Mouse (Mus musculus) bone marrow macrophage, adult 2 months (primary cell): ENCODE measurements around the gene Slc25a38. TPM values are rescaled to one million over a fixed set of nuclear protein-coding genes. Genes with fewer than 3 reads are reported as not detected.

Source experiments
- H3K27ac ChIP-seq: 2 replicates; pipeline ENCODE4 v1.5.1; 2012; ENCODE audit warnings: low read depth, low read length; ENCODE audit not compliant: insufficient read depth
- H3K4me1 ChIP-seq: 2 replicates; pipeline ENCODE4 v1.6.1; 2012; ENCODE audit warnings: low read length; ENCODE audit not compliant: control insufficient read depth, insufficient read depth
- H3K4me3 ChIP-seq: 2 replicates; pipeline ENCODE4 v1.5.1; 2012; ENCODE audit warnings: mild to moderate bottlenecking, low read length, moderate library complexity; ENCODE audit not compliant: insufficient read depth
- CTCF ChIP-seq: IDR thresholded peaks from 2 replicates; pipeline ENCODE4 v1.5.1; 2012; ENCODE audit warnings: low read depth, mild to moderate bottlenecking, low read length, moderate library complexity
- POLR2A ChIP-seq: IDR thresholded peaks from 2 replicates; pipeline ENCODE4 v1.6.1; 2012; ENCODE audit warnings: mild to moderate bottlenecking, low read depth, low read length, borderline replicate concordance
- polyA plus RNA-seq: library from polyadenylated mRNA; stranded (reverse); fragments of >200 nt; gene quantifications from 2 replicates; pipeline ENCODE4 v1.2.4, GENCODE M21; 2012; ENCODE audit not compliant: missing spikeins, insufficient read depth, insufficient read length

Gene Slc25a38
- polyA plus RNA-seq, 1 experiment = 18.5 TPM

GRCm38 (mm10) chr9:120081247-120081646, 28.9 kb upstream of the Slc25a38 start:
- Histone ChIP-seq H3K4me3 (no peak overlapping the region), H3K27ac (no peak overlapping the region), H3K4me1 (no peaks in the 10 kb centered on the region)
- TF ChIP-seq CTCF (no peak), POLR2A (no peak)

DNA sequence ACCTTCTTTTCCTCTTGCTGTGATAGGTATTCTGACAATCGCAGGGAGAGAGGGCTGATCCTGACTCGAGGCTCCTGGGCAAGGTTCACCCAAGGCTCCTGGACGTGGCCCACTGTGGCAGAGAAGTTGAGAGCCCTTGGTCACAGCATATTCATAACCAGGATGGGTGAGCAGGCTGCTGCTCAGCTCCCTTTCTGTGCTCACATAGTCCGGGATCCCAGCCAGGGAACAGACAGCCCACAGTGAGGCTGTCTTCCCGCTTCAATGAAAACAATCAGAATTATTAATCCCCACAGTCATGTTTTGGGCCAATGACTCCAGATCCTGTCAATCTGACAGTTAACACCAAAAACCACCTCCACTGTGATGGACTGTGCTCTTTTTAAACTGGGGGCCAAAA, 28.2 kb upstream of the Slc25a38 start:
- Histone ChIP-seq H3K4me3 (no peak overlapping the region), H3K27ac (no peak overlapping the region), H3K4me1 (no peaks in the 10 kb centered on the region)
- no peak for TF ChIP-seq CTCF
- no peak for TF ChIP-seq POLR2A

DNA sequence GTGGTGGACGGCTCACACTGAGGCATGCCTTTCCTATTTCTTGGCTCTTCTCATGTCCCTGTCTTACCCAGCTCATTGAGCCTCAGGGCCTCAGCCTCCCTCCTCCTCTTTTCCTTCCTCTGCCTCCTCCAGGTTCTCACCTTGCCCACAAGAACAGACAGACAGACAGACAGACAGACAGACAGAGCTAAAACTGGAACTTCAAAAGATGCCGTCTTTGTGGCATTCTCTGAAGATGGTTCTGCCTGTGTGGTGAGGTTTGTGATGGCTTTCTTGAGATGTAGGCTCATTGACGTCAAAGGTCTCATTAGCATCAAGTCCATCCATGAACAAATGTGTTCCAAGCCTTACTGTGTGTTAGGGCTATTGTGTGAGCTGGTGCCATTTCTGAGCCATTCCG, 27.5 kb upstream of the Slc25a38 start:
- no peak overlapping the region for H3K4me3 ChIP-seq
- H3K27ac ChIP-seq = no peak overlapping the region
- TF ChIP-seq CTCF (no peak), POLR2A (no peak)
- no peaks in the 10 kb centered on the region for H3K4me1 ChIP-seq

GRCm38 (mm10) chr9:120083158-120083894, 26.8 kb upstream of the Slc25a38 start:
- no peak overlapping the region for H3K27ac ChIP-seq

DNA sequence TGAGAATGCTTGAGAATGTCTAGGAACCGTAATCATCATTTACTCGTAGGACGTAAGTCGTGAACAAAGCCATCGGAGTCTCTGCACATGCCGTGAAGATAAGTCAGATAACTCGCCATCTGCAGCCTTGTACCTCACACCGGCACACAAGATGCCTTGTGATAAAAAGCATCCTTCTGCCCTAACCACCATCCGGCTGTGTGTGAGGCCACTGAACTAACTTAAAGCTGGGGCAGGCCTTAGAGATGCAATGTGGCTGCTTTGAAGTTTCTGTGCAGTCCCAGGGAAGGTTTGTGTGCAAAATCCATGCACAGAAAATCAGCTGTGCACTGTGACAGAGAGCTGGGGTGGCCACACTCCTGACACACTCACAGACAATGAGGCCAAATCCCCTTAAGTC, 25.8 kb upstream of the Slc25a38 start:
- Histone ChIP-seq H3K27ac (no peak overlapping the region), H3K4me3 (no peak overlapping the region), H3K4me1 (no peaks in the 10 kb centered on the region)
- no peak for TF ChIP-seq POLR2A
- no peak for TF ChIP-seq CTCF

More at GRCm38 (mm10) chr9:120083158-120083894, 26.8 kb upstream of the Slc25a38 start:
- TF ChIP-seq CTCF = no peak
- Histone ChIP-seq H3K4me3 (no peak overlapping the region), H3K4me1 (no peaks in the 10 kb centered on the region)

DNA sequence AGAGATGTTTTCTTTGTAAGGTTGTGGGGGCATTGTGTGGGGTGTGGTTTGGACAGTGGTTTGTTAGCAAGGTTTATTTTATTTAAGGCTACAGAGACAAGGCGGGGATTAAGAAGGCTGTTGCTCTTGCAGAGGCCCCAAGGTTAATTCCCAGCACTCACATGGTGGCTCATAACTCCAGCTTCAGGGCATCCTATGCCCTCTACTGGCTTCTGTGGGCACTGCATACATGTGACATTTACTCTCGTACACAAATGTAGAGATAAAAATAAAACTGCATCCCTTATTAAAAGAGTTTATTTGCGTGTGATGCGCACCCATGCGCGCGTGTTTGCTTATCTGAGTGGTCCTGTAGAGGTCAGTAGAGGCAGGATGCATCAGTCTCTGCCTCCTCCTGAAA, 21.0 kb upstream of the Slc25a38 start:
- no peak overlapping the region for H3K4me3 ChIP-seq
- H3K27ac ChIP-seq = no peak overlapping the region
- no peak for TF ChIP-seq POLR2A
- TF ChIP-seq CTCF = no peak
- H3K4me1 ChIP-seq = no peaks in the 10 kb centered on the region

- Histone ChIP-seq H3K27ac (no peak overlapping the region), H3K4me1 (no peaks in the 10 kb centered on the region), H3K4me3 (no peak overlapping the region)
- TF ChIP-seq CTCF = no peak
These were observed 19.1 kb upstream of the Slc25a38 start for GRCm38 (mm10) chr9:120091086-120091485.

- Histone ChIP-seq H3K4me3 (no peak within 1 kb of the TSS), H3K4me1 (no peaks in the 10 kb centered on the region), H3K27ac (no peak within 1 kb of the TSS)
- TF ChIP-seq POLR2A (no peak), CTCF (no peak)
These were observed 18.4 kb upstream of the Slc25a38 start, which contains the start of gene Ccr8 for GRCm38 (mm10) chr9:120091696-120092238. Gene Ccr8 (plus strand): TSS chr9:120092114.

DNA sequence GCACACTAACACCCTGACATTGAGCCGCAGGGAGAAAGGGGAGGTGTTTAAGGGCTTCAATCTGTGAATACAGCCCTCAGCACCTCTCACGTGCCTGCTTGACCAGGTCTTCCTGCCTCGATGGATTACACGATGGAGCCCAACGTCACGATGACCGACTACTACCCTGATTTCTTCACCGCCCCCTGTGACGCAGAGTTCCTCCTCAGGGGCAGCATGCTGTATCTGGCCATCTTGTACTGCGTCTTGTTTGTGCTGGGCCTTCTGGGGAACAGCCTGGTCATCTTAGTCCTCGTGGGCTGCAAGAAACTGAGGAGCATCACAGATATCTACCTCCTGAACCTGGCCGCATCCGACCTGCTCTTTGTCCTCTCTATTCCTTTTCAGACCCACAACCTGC, 16.5 kb upstream of the Slc25a38 start:
- no peak overlapping the region for H3K4me3 ChIP-seq
- TF ChIP-seq CTCF = no peak
- TF ChIP-seq POLR2A = no peak
- H3K4me1 ChIP-seq = no peaks in the 10 kb centered on the region
- H3K27ac ChIP-seq = no peak overlapping the region

- no peak for TF ChIP-seq CTCF
- Histone ChIP-seq H3K4me1 (no peaks in the 10 kb centered on the region), H3K27ac (no peak overlapping the region), H3K4me3 (no peak overlapping the region)
These were observed 14.3 kb upstream of the Slc25a38 start for GRCm38 (mm10) chr9:120095886-120096285.
